Mouse (Mus musculus) ES-E14 (cell line): ENCODE results near the gene C2cd4d. TPM values are rescaled to one million over a fixed set of nuclear protein-coding genes. Genes with fewer than 3 reads are reported as not detected.

Experiments
- DNase-seq: peaks from one replicate; pipeline ENCODE4 v3.0.0-alpha.2; 2013; ENCODE audit warnings: low read depth, low spot score
- H3K27ac ChIP-seq: 2 replicates; pipeline ENCODE4 v1.5.1; 2012; ENCODE audit warnings: low read depth, mild to moderate bottlenecking, low read length, moderate library complexity, mixed read lengths; ENCODE audit not compliant: poor library complexity, insufficient read depth, severe bottlenecking
- H3K36me3 ChIP-seq: 2 replicates; pipeline ENCODE4 v1.6.1; 2012; ENCODE audit warnings: mild to moderate bottlenecking, low read length, moderate library complexity, mixed read lengths; ENCODE audit not compliant: control insufficient read depth, poor library complexity, insufficient read depth, severe bottlenecking
- H3K4me1 ChIP-seq, 2 experiments: fragments of 150-350 bp in 1 of 2; sonication (generic) in 1 of 2; 2 replicates each; pipeline ENCODE4 v1.6.1; 2012; ENCODE audit warnings: low read length in 2 of 2, mild to moderate bottlenecking in 1 of 2, mixed read lengths in 1 of 2; ENCODE audit not compliant: control insufficient read depth in 2 of 2, insufficient read depth in 2 of 2, poor library complexity in 1 of 2
- H3K4me3 ChIP-seq, 2 experiments: fragments of 150-350 bp in 1 of 2; sonication (generic) in 1 of 2; 2 replicates each; pipeline ENCODE4 v1.5.1; 2012; ENCODE audit warnings: low read length in 2 of 2, low read depth in 1 of 2, mild to moderate bottlenecking in 1 of 2, mixed read lengths in 1 of 2; ENCODE audit not compliant: insufficient read depth in 1 of 2, poor library complexity in 1 of 2, severe bottlenecking in 1 of 2
- H3K9ac ChIP-seq: 2 replicates; pipeline ENCODE4 v1.6.1; 2012; ENCODE audit warnings: low read depth, mild to moderate bottlenecking, low read length, mixed read lengths; ENCODE audit not compliant: poor library complexity, insufficient read depth, severe bottlenecking
- H3K9me3 ChIP-seq: fragments of 150-350 bp; sonication (generic); 2 replicates; pipeline ENCODE4 v1.6.1; 2012; ENCODE audit warnings: low read depth, mild to moderate bottlenecking, low read length; ENCODE audit not compliant: control insufficient read depth, insufficient read depth
- CHD2 ChIP-seq: IDR thresholded peaks from 2 replicates; pipeline ENCODE4 v1.6.1; 2014; ENCODE audit warnings: mild to moderate bottlenecking, low read depth, low read length, inconsistent platforms
- HCFC1 ChIP-seq: IDR thresholded peaks from 2 replicates; pipeline ENCODE4 v1.6.1; 2012; ENCODE audit warnings: low read length, inconsistent platforms, borderline replicate concordance; ENCODE audit not compliant: insufficient read depth
- MAFK ChIP-seq: IDR thresholded peaks from 2 replicates; pipeline ENCODE4 v1.6.1; 2014; ENCODE audit warnings: mild to moderate bottlenecking, low read depth, low read length, inconsistent platforms; ENCODE audit not compliant: insufficient read depth
- ZC3H11A ChIP-seq: IDR thresholded peaks from 2 replicates; pipeline ENCODE4 v1.6.1; 2012; ENCODE audit warnings: low read depth, mild to moderate bottlenecking, inconsistent platforms, low read length, borderline replicate concordance
- ZNF384 ChIP-seq: IDR thresholded peaks from 2 replicates; pipeline ENCODE4 v1.6.1; 2012; ENCODE audit warnings: low read depth, low read length, inconsistent platforms
- in situ Hi-C, 2 experiments: fragments of 600-800 bp; cut with MboI; formaldehyde crosslinking; loops; one replicate each; pipeline ENCODE4 v1.15.1; 2025; ENCODE audit warnings: low sequenced_read_pairs in 2 of 2, inconsistent platforms in 1 of 2; ENCODE audit not compliant: unreplicated experiment in 2 of 2
- total RNA-seq: library from RNA; depleted of rRNA; stranded (reverse); fragments of 300-350 nt; gene quantifications from 2 replicates; pipeline ENCODE4 v1.2.3, GENCODE M21; 2012

Gene C2cd4d
- total RNA-seq, 1 experiment: not detected

- in situ Hi-C loops: no loop called here
- TF ChIP-seq ZNF384 (no peak), MAFK (no peak), CHD2 (no peak), ZC3H11A (no peak), HCFC1 (no peak)
- no peaks in the 10 kb centered on the region for H3K36me3 ChIP-seq
- no peak overlapping the region for H3K27ac ChIP-seq
- no peak overlapping the region for H3K9ac ChIP-seq
- no peaks in the 10 kb centered on the region for H3K9me3 ChIP-seq
- H3K4me1 ChIP-seq: no peaks in the 10 kb centered on the region; a peak in 1 of 4 replicates
- peak overlapping the region in 1 of 2 experiments; percentile 6; a peak in 1 of 4 replicates for H3K4me3 ChIP-seq
- DNase-seq: no peak
Measured at GRCm38 (mm10) chr3:94398943-94399481, 36.8 kb downstream of the C2cd4d start.

GRCm38 (mm10) chr3:94399663-94400310 lies 37.5 kb downstream of the C2cd4d start:
- in situ Hi-C loops: no loop called here
- Histone ChIP-seq H3K27ac (no peak overlapping the region), H3K9me3 (no peaks in the 10 kb centered on the region), H3K4me3 (no peak overlapping the region), H3K4me1 (no peaks in the 10 kb centered on the region; a peak in 1 of 4 replicates), H3K9ac (no peak overlapping the region), H3K36me3 (no peaks in the 10 kb centered on the region)
- TF ChIP-seq MAFK (no peak), CHD2 (no peak), ZC3H11A (no peak), ZNF384 (no peak), HCFC1 (no peak)
- DNase-seq: no peak

- Histone ChIP-seq H3K4me1 (no peaks in the 10 kb centered on the region; a peak in 1 of 4 replicates), H3K36me3 (no peaks in the 10 kb centered on the region), H3K9ac (no peak overlapping the region), H3K27ac (no peak overlapping the region), H3K4me3 (no peak overlapping the region), H3K9me3 (no peaks in the 10 kb centered on the region)
- in situ Hi-C loops: no loop called here
- no peak for TF ChIP-seq MAFK
- TF ChIP-seq HCFC1: no peak
- DNase-seq: no peak
Measured at GRCm38 (mm10) chr3:94402451-94402850, 40.2 kb downstream of the C2cd4d start.

- in situ Hi-C loops: no loop called here
Measured at GRCm38 (mm10) chr3:94404366-94405054, 42.3 kb downstream of the C2cd4d start.

More at GRCm38 (mm10) chr3:94404366-94405054, 42.3 kb downstream of the C2cd4d start:
- TF ChIP-seq CHD2 (no peak), MAFK (no peak), ZC3H11A (no peak), HCFC1 (no peak), ZNF384 (no peak)
- no peak for DNase-seq
- Histone ChIP-seq H3K27ac (no peak overlapping the region), H3K9ac (no peak overlapping the region), H3K9me3 (no peaks in the 10 kb centered on the region), H3K4me3 (no peak overlapping the region), H3K4me1 (no peaks in the 10 kb centered on the region; a peak in 1 of 4 replicates), H3K36me3 (no peaks in the 10 kb centered on the region)
